Mouse (Mus musculus) c-Kit-negative CD71-positive TER-119-positive erythroid progenitor cells, embryonic 14.5 days (primary cell): ENCODE data around the gene Noxo1.
A peak's percentile ranks its signal among the peaks of the same experiment; 100 is the strongest.
"Not testable (repeated sequence)": the region's sequence is repeated elsewhere in the genome, so short reads cannot be mapped to it uniquely, and the experiment has no call there.

Source experiments
- DNase-seq: peaks from one replicate; pipeline ENCODE4 v3.0.0-alpha.2; 2013; ENCODE audit warnings: low read depth, low spot score

Noxo1 gene

GRCm38 (mm10) chr17:24676877-24677276 lies 19.2 kb upstream of the Noxo1 start:
- DNase-seq: no peak

- DNase-seq: no peak
Measured at GRCm38 (mm10) chr17:24677500-24678080, 18.4 kb upstream of the Noxo1 start.

DNA sequence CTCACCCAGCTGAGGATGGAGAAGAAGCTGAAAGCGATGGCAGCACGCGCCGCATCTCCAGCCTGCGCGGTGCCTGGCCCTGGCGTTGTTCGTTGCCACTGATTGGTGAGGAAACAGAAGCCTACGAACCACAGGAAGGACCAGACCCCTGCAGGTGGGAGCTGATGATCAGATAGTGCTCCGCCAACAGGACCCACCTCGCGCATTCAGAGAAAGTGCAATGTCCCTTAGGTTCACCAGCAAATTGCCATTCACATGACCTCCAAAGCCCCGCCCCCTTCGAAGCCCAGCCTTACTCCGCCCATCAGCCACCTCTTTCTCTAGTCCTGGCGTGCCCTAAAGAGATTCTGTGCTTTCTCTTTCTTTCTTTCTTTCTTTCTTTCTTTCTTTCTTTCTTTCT lies 9.5 kb upstream of the Noxo1 start:
- DNase-seq: no peak

DNA sequence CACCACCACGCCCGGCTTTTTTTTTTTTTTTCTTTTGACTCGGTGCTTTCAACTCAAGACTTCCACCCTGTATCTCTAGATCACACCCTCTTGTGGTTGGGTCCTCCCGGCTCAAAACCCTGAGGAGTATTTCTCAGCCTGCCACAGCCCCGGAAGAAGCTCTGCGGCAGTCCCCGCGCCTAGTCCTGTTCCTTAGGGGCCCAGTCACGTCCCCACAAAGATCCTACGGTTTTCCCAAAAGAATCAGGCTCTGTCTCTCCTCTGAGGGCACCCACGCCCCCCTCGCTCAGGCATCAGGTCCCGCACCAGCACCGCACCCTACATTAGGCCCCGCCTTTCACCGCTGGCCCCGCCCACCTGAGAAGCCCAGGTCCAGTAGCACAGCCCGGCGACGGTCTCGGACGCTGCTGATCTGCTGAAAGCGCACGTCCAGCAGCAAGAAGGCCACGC lies 8.9 kb upstream of the Noxo1 start:
- DNase-seq: peak; percentile 43

DNA sequence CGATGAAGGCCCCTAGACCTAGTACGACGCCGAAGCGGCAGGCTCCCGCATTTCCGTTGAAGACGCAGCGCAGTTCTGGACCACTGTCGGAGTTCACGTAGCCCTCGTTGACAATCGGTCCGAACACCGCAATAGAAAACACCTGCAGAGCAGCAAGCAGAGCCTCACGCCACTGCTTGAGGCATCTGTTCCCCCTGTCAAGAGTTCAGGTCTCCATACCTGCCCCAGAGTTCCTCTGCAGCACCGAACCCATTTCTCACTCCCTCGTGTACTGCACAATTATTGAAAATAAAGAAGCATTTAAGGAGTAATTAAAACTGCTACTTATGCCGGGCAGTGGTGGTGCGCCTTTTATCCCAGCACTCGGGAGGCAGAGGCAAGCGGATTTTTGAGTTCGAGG lies 8.4 kb upstream of the Noxo1 start:
- no peak for DNase-seq

DNA sequence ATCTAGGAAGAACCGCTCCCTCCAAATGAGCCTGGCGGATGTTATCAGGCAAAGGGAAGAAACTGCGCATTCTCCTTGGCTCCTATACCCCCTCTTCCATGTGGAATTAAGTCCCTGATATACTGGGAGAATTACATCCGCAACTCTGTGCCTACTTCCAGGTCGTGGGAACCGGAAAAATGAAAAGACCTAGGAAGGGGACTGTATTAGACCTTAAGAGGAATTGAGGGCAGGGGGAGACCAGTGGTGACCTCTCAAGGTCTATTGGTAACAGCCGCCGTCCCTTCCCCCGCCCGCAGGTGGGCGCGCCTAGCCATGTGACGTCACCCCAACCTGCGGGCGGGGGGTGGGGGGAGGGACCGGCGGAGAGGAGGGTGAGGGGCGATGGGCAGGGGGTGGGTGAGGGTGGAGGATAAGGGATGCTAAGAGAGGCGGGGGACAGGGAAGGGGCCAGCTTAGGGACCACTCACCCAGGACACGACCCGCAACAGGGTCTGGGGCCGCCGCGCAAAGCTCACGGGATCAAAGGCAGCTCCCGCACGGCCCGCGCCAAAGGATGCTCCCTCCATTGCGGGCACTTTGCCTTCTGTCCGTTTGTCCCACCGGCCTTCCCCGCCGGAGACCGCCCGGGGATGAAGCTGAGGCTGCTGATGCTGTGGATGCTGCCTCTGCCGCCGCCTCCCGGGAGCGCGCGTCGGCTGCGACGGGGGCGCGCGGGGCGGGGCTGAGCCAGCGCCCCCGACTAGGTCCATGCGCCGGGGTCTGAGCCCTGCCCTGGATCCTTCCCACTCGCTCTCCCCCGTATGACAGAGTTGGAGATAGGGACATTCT lies 6.6 kb upstream of the Noxo1 start, which contains the start of gene Syngr3:
Syngr3 (minus strand) TSS at position 705 of the 831 bp plus-strand sequence.
- DNase-seq: no peak

GRCm38 (mm10) chr17:24692385-24692784 lies 3.6 kb upstream of the Noxo1 start:
- no peak for DNase-seq

GRCm38 (mm10) chr17:24695326-24696010 lies 566 bp upstream of the Noxo1 start:
- DNase-seq: no peak

GRCm38 (mm10) chr17:24697985-24698384 lies 2.0 kb downstream of the Noxo1 start:
- DNase-seq: no peak

DNA sequence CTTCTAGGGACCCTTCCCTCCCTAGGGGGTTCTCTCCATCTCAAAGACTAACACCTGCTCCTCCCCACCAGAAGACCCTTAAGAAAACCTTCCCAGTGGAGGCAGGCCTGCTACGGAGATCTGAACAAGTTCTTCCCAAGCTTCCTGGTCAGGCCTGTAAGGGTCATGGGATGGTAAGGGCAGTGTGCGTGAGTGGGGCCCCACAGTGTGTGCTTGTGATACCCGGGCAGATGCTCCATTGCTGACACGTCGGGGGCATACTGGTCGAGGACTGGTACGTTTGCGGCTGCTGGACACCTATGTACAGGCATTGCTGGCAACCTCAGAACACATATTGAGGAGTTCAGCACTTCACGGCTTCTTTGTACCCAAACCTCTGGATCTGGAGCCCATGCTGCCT lies 2.7 kb downstream of the Noxo1 start:
- DNase-seq: no peak

GRCm38 (mm10) chr17:24699473-24699872 lies 3.4 kb downstream of the Noxo1 start:
- no peak for DNase-seq

DNA sequence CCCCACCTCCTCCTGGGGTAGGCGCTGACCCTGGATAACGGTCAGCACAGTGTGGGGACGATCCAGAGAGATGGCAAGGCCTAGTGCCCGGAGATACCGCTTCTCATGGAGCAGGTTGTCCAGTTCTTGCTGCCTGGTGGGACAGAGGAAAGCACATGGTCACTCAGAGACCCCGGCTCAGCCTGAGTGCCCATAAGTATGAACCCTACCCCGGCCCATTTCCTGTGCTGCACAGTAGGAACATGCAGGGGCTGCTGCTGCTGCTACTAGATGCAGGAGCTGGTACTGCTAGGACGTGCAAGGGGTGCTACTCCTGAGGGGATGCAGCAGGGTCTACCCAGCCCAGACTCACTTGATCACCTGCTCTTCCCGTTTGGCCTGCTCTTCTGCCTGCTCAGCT lies 5.2 kb downstream of the Noxo1 start:
- no peak for DNase-seq

GRCm38 (mm10) chr17:24705821-24706220 lies 9.8 kb downstream of the Noxo1 start:
- no peak for DNase-seq

DNA sequence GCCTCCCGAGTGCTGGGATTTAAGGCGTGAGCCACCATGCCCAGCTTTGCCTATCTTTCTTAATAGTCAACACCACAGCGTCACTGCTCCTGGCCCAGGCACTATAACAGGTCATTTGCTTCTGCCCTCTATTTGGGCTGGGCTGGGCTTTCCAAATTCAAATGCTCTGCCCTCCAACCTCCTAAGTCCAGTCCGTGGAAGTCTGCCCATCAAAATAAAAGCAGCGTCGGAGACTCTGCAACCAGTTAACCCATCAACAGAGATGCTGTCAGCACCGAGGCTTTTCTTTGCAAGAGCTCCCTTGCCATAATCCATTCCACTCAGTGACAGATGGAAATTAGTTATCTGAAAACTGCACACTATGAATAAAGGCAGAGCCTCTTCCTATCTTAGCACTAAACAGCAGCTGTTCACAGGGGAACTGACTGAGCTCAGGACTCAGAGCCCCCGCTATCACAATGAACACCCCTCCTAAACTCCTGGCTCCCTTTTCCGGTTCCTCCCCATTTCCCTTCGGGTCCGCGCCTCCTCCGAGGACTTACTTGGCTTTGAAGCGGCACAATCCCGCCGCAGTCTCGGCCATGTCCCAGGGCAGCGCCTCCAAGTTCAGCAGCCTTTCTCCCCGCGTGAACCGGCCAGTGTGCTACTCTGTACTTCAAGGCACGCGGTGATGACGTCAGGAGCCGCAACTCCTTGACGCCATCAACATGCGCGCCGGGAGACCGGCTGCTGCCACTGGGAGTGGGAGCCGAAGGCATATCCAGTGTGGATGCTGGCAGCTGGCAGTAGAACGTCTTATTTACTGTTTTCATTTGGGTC lies 11.2 kb downstream of the Noxo1 start, which contains the start of gene Tbl3:
Tbl3 (minus strand) TSS at position 679 of the 819 bp plus-strand sequence.
- peak; percentile 86 for DNase-seq

- no peak for DNase-seq
Measured at GRCm38 (mm10) chr17:24707801-24708425, 11.9 kb downstream of the Noxo1 start.

GRCm38 (mm10) chr17:24708646-24709045 lies 12.6 kb downstream of the Noxo1 start:
- peak; percentile 41 for DNase-seq

DNA sequence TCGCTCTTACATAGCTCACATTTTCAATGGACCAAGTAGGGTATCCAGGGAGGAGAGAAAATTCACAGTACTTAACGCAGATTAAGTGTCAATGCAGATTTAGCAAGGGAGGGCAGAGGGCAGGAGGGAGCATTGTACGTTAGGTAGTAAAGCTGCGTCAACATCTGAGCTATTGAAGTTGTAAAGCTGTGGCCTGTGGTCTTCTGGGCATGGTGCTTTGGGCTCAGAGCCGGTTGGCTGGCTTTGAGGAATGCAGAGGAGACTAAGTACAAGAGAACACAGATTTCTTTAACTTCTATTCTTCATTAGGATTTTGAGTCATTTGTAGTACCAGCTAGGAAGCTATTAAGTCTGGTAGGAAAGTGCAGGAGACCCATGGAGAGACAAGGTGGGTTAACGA lies 19.5 kb downstream of the Noxo1 start:
- no peak for DNase-seq

- DNase-seq: no peak
Measured at GRCm38 (mm10) chr17:24716166-24716682, 20.2 kb downstream of the Noxo1 start.

DNA sequence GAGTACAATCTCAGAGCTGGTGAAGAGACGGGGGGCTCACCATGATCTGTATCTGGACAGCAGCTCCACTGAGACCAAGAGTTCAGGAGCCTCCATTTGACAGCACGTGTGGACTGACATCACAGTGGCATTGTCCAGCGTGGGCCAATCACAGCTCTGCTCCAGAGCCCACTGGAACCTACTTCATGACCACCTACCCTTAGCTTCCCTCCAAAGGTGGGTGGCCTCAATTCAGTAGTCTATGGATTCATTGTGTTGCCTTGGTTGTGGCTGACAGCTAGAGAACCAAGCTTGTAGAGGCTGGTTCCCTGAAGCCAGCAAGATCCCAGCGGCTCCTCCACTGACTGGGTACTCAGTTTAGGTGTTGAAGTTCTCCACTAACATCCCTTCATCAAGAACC lies 21.9 kb downstream of the Noxo1 start, which contains the start of the genes Rnf151 and Rps2:
Rnf151 (minus strand) TSS at position 121 of the 400 bp plus-strand sequence.
Rps2 (plus strand) TSS at position 174 of the 400 bp plus-strand sequence.
- DNase-seq: no peak

DNA sequence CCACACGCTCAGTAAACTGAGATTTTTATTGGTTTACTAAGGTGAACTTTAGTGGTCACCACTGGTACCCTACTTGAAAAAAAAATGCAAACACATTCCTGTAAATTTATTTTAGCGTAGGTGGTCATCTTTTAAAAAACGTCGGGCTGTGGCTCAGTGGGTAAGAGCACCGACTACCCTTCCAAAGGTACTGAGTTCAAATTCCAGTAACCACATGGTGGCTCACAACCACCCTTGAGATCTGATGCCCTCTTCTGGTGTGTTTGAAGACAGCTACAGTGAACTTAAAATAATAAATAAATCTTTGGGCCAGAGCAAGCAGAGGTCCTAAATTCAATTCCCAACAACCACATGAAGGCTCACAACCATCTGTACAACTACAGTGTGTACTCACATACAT lies 22.9 kb downstream of the Noxo1 start:
- not testable (repeated sequence) for DNase-seq
